Comparison of ENCODE assay signal across 10 mouse cellular contexts in the genomic region with DNA sequence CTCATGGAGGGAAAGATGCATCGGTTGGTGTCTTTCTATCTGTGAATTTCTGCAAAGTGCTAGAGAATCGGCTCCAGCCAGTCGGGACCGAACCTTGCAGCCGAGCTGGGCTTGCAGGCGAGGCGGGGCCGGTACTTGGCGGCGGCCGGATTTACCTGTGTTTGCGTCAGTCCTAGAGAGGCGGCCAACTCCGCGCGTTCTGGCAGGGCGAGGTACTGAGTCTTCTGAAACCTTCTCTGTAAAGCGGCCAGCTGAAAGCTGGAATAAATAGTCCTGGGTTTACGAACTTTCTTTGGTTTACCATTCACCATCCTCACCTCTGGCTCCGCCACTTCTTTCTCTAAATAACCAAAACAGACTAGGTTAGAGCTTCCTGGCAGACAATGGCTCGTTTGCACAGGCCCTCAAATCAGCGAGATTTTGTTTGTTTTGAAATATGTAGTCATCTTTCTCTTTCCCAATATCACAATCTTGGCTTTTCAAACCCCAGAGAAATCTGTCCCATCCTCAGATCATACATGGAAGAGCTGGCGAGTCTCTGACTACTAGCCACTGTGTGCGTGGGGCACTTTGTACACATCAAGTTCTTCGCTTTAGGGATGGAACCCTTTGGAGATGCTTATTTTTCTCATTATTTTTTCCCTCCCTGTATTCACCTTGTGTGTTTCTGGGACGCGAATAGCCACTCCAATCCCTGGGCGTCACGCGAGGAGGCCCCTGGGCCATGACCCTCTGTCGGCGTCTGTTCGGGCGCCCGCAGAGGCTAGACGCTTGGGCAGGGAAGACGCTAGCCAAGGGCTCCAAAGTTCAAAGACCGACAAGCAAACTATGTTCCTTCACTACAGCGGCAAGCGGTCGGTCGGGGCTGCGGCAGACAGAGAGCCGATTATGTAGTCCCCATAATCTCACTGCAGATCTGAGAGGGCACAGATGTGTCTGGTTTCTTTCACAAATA. TPM values are rescaled to one million over a fixed set of nuclear protein-coding genes. Genes with fewer than 3 reads are reported as not detected.
A peak's percentile ranks its signal among the peaks of the same experiment; 100 is the strongest.
DNase-seq lines count a peak whose midpoint lies in the region; ATAC-seq and TF ChIP-seq lines count a peak whose summit lies in the region.
"Had no signal": no experiment of that assay in that cellular context is flagged by ENCODE, and none has a peak within 500 bp of the region (broad histone marks: within the 10 kb centered on the region; RNA-seq: fewer than 3 reads in every experiment).

No protein-coding gene starts in this region.

- no peak overlapping the region for H3K27ac ChIP-seq in kidney, embryonic 14.5 days (ENCODE audit: low read depth, low read length)
- H3K27ac ChIP-seq in forebrain, embryonic 10.5 days = peak overlapping the region; percentile 60
- no peak overlapping the region for H3K27ac ChIP-seq in midbrain, embryonic 11.5 days (ENCODE audit: low read depth, low read length)
- H3K27ac ChIP-seq: hindbrain, embryonic 13.5 days had no signal

- no peaks in the 10 kb centered on the region for H3K36me3 ChIP-seq in kidney, embryonic 14.5 days (ENCODE audit: control insufficient read depth, insufficient read depth, low read length)
- no peaks in the 10 kb centered on the region for H3K36me3 ChIP-seq in forebrain, embryonic 10.5 days (replicated peaks)
- H3K36me3 ChIP-seq in midbrain, embryonic 11.5 days (ENCODE audit: control insufficient read depth, insufficient read depth, low read length) = no peaks in the 10 kb centered on the region
- H3K36me3 ChIP-seq: hindbrain, embryonic 13.5 days had no signal

- WGBS in kidney, embryonic 14.5 days = 1% methylated on average over 44 of the region's 44 CpGs
- WGBS in forebrain, embryonic 10.5 days = 1% methylated on average over 44 of the region's 44 CpGs
- WGBS in midbrain, embryonic 11.5 days = under 1% methylated on average over 44 of the region's 44 CpGs

- H3K9ac ChIP-seq in kidney, embryonic 14.5 days (ENCODE audit: low read depth, low read length) = no peak overlapping the region
- no peak overlapping the region for H3K9ac ChIP-seq in midbrain, embryonic 11.5 days (ENCODE audit: low read length)
- H3K9ac ChIP-seq: hindbrain, embryonic 13.5 days had no signal

- peaks cover 92% of the 10 kb centered on the region for H3K27me3 ChIP-seq in kidney, embryonic 14.5 days (ENCODE audit: control insufficient read depth, insufficient read depth, low read length)
- H3K27me3 ChIP-seq in forebrain, embryonic 10.5 days (ENCODE audit: poor library complexity, severe bottlenecking) = peaks cover 100% of the 10 kb centered on the region
- peaks cover 90% of the 10 kb centered on the region for H3K27me3 ChIP-seq in midbrain, embryonic 11.5 days (ENCODE audit: control insufficient read depth, insufficient read depth, low read length)

- ATAC-seq in kidney, embryonic 14.5 days (ENCODE audit: low FRiP score, low TSS enrichment) = no peak
- ATAC-seq in midbrain, embryonic 11.5 days (ENCODE audit: low FRiP score) = no peak
- no peak for ATAC-seq in megakaryocyte-erythroid progenitor cell, adult 5-6 weeks (replicated peaks; ENCODE audit: low FRiP score, low TSS enrichment, poor library complexity, severe bottlenecking)

- H3K9me3 ChIP-seq in kidney, embryonic 14.5 days (ENCODE audit: control insufficient read depth, low read length) = no peaks in the 10 kb centered on the region
- H3K9me3 ChIP-seq in forebrain, embryonic 10.5 days = no peaks in the 10 kb centered on the region
- H3K9me3 ChIP-seq in midbrain, embryonic 11.5 days (ENCODE audit: control insufficient read depth, low read length) = no peaks in the 10 kb centered on the region
- H3K9me3 ChIP-seq: hindbrain, embryonic 13.5 days had no signal

- peak; percentile 28 for DNase-seq in kidney, adult 11 months
- DNase-seq in brain, embryonic 14.5 days (ENCODE audit: low read depth) = peak; percentile 53
- peak; percentile 59 for DNase-seq in forebrain, embryonic 10.5 days (ENCODE audit: extremely low spot score, low spot score)
- DNase-seq in midbrain, embryonic 11.5 days (ENCODE audit: low spot score, missing footprints) = peak; percentile 95
- DNase-seq in right cerebral cortex, postnatal 36 days (ENCODE audit: low spot score in 2 of 2) = no peak
- no peak for DNase-seq in right cerebral cortex, adult 2 months (ENCODE audit: low spot score in 2 of 2)

- H3K4me2 ChIP-seq in kidney, embryonic 14.5 days (replicated peaks; ENCODE audit: low read depth, low read length) = no peak overlapping the region
- H3K4me2 ChIP-seq in midbrain, embryonic 11.5 days = no peak overlapping the region
- H3K4me2 ChIP-seq: hindbrain, embryonic 13.5 days had no signal

- no peak for TF ChIP-seq CTCF in brain, embryonic 14.5 days (IDR thresholded peaks at IDR 0.05; ENCODE audit: borderline replicate concordance, extremely low read depth, insufficient read depth, insufficient read length)

- no peak for TF ChIP-seq POLR2A in brain, embryonic 14.5 days (IDR thresholded peaks at IDR 0.05; ENCODE audit: borderline replicate concordance, extremely low read depth, insufficient read depth, insufficient read length, poor library complexity, severe bottlenecking)

- peaks cover 7% of the 10 kb centered on the region; the same call in 1 of the 2 replicates for H3K4me1 ChIP-seq in kidney, embryonic 14.5 days (ENCODE audit: control insufficient read depth, insufficient read depth, low read length)
- H3K4me1 ChIP-seq in forebrain, embryonic 10.5 days = peaks cover 52% of the 10 kb centered on the region
- H3K4me1 ChIP-seq in midbrain, embryonic 11.5 days (ENCODE audit: control insufficient read depth, insufficient read depth, low read length) = peaks cover 9% of the 10 kb centered on the region; the same call in 1 of the 2 replicates

- no peak overlapping the region for H3K4me3 ChIP-seq in kidney, embryonic 14.5 days (ENCODE audit: low read length)
- peak overlapping the region; percentile 62 for H3K4me3 ChIP-seq in forebrain, embryonic 10.5 days
- 0 out of 2 replicates have a peak overlapping the region, but pooled peaks have one; percentile 2 for H3K4me3 ChIP-seq in midbrain, embryonic 11.5 days (ENCODE audit: low read depth, low read length)
- H3K4me3 ChIP-seq: hindbrain, embryonic 13.5 days; myocyte had no signal

RNA-seq across cellular contexts. Expression of a gene that starts 2.2 kb away (rescaled TPM):
- polyA plus RNA-seq in kidney, embryonic 14.5 days (2014; fragmentation: Nextera tagmentation; extraction: Ambion mirVana) = 0.14 and 0.34 TPM in 2 replicates
- 15.5 and 20.4 TPM in 2 replicates for polyA plus RNA-seq in brain, embryonic 14.5 days (2012; rRNA removed)
- polyA plus RNA-seq in forebrain, embryonic 10.5 days (2016; fragmentation: Nextera tagmentation; extraction: Ambion mirVana) = 17.5 and 18.5 TPM in 2 replicates
- 5.2 and 7.7 TPM in 2 replicates for polyA plus RNA-seq in midbrain, embryonic 11.5 days (2014; fragmentation: Nextera tagmentation; extraction: Ambion mirVana)
- total RNA-seq in megakaryocyte-erythroid progenitor cell, adult 5-6 weeks (2014; fragmentation: Nextera tagmentation) = not detected in 2 replicates
- total RNA-seq in megakaryocyte-erythroid progenitor cell, adult 5-6 weeks (2017) = not detected in 2 replicates
- polyA plus RNA-seq: myocyte had no signal

RNA-seq across cellular contexts. Expression of a gene that starts 16.5 kb away (rescaled TPM):
- polyA plus RNA-seq in kidney, embryonic 14.5 days (2014; fragmentation: Nextera tagmentation; extraction: Ambion mirVana) = not detected in 2 replicates
- 13.2 and 22.9 TPM in 2 replicates for polyA plus RNA-seq in brain, embryonic 14.5 days (2012; rRNA removed)
- polyA plus RNA-seq in forebrain, embryonic 10.5 days (2016; fragmentation: Nextera tagmentation; extraction: Ambion mirVana) = 0.95 and 1.1 TPM in 2 replicates
- 0.33 and 0.81 TPM in 2 replicates for polyA plus RNA-seq in midbrain, embryonic 11.5 days (2014; fragmentation: Nextera tagmentation; extraction: Ambion mirVana)
- not detected in 2 replicates for total RNA-seq in megakaryocyte-erythroid progenitor cell, adult 5-6 weeks (2014; fragmentation: Nextera tagmentation)
- not detected in 2 replicates for total RNA-seq in megakaryocyte-erythroid progenitor cell, adult 5-6 weeks (2017)
- polyA plus RNA-seq: hindbrain, embryonic 13.5 days; myocyte had no signal

Comparison
In these comparisons a context has a peak if more than half of its experiments do, and no peak if none do; other contexts are left out.
1. DNase-seq: peak in kidney, adult 11 months (single experiment), brain, embryonic 14.5 days (single experiment), forebrain, embryonic 10.5 days (single experiment) and midbrain, embryonic 11.5 days (single experiment); none in right cerebral cortex, postnatal 36 days (0 of 2) and right cerebral cortex, adult 2 months (0 of 2).